Mouse (Mus musculus): ENCODE results near the gene Phkg1. TPM values are rescaled to one million over a fixed set of nuclear protein-coding genes. Genes with fewer than 3 reads are reported as not detected.
"Not testable (repeated sequence)": the region's sequence is repeated elsewhere in the genome, so short reads cannot be mapped to it uniquely, and the experiment has no call there.

Gene Phkg1
- polyA plus RNA-seq (2014; fragmentation: Nextera tagmentation; extraction: Ambion mirVana), result 0.58 and 0.92 TPM in 2 replicates

- WGBS, result 100% methylated on average over 1 of the region's 1 CpGs
- ATAC-seq (ENCODE audit: low read depth), result no peak
- H3K4me1 ChIP-seq (ENCODE audit: control insufficient read depth, insufficient read depth, low read length), result peaks cover 3% of the 10 kb centered on the region; the same call in 1 of the 2 replicates
- no peak within 1 kb of the TSS for H3K27ac ChIP-seq (ENCODE audit: low read depth, low read length)
- H3K36me3 ChIP-seq (ENCODE audit: control insufficient read depth, insufficient read depth, low read length), result peaks cover 7% of the 10 kb centered on the region; the same call in 1 of the 2 replicates
- no peaks in the 10 kb centered on the region for H3K27me3 ChIP-seq (ENCODE audit: control insufficient read depth, insufficient read depth, low read length)
- no peak within 1 kb of the TSS for H3K4me2 ChIP-seq (ENCODE audit: low read depth, low read length)
- H3K9ac ChIP-seq (replicated peaks; ENCODE audit: low read depth, low read length), result no peak within 1 kb of the TSS
- H3K4me3 ChIP-seq (ENCODE audit: low read depth, low read length), result no peak within 1 kb of the TSS
- no peaks in the 10 kb centered on the region for H3K9me3 ChIP-seq (ENCODE audit: control insufficient read depth, low read length)
These were observed at the start of gene Phkg1 for GRCm38 (mm10) chr5:129898449-129898848. Gene Phkg1 (minus strand): TSS chr5:129898549.

GRCm38 (mm10) chr5:129947528-129948033 is 49.2 kb upstream of the Phkg1 start:
- ATAC-seq (ENCODE audit: low read depth), result no peak
- Histone ChIP-seq H3K36me3 (ENCODE audit: control insufficient read depth, insufficient read depth, low read length) (0 out of 2 replicates have a peak, but pooled peaks cover 3% of the 10 kb centered on the region), H3K27me3 (ENCODE audit: control insufficient read depth, insufficient read depth, low read length) (no peaks in the 10 kb centered on the region), H3K9me3 (ENCODE audit: control insufficient read depth, low read length) (no peaks in the 10 kb centered on the region), H3K4me2 (ENCODE audit: low read depth, low read length) (no peak overlapping the region), H3K4me1 (ENCODE audit: control insufficient read depth, insufficient read depth, low read length) (peaks cover 4% of the 10 kb centered on the region; the same call in 1 of the 2 replicates), H3K27ac (ENCODE audit: low read depth, low read length) (no peak overlapping the region), H3K9ac (replicated peaks; ENCODE audit: low read depth, low read length) (no peak overlapping the region), H3K4me3 (ENCODE audit: low read depth, low read length) (no peak overlapping the region)
- 97% methylated on average over 2 of the region's 2 CpGs for WGBS

DNA sequence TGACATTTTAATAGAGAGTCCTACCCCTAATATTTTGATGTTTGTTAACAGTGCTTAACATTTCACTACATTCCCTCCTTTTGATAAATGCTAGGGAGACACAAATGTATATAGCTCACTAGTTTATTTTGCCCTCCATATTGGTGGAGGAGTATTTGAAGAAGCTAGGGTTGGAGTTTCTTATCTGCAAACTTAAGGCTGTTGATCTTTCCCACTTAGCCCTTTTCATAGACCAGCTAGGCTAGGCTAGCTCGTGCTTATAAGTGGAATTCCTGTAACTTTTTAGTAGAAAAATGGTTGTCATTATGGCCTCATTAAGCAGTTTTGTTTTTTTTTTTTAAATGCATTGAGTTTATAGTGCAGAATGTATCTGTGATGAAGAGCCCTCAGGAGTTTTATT is 45.1 kb upstream of the Phkg1 start:
- Histone ChIP-seq H3K36me3 (ENCODE audit: control insufficient read depth, insufficient read depth, low read length) (0 out of 2 replicates have a peak, but pooled peaks cover 3% of the 10 kb centered on the region), H3K9me3 (ENCODE audit: control insufficient read depth, low read length) (no peaks in the 10 kb centered on the region), H3K9ac (replicated peaks; ENCODE audit: low read depth, low read length) (no peak overlapping the region), H3K4me2 (ENCODE audit: low read depth, low read length) (no peak overlapping the region), H3K27me3 (ENCODE audit: control insufficient read depth, insufficient read depth, low read length) (no peaks in the 10 kb centered on the region), H3K4me3 (ENCODE audit: low read depth, low read length) (no peak overlapping the region), H3K4me1 (ENCODE audit: control insufficient read depth, insufficient read depth, low read length) (peaks cover 5% of the 10 kb centered on the region; the same call in 1 of the 2 replicates), H3K27ac (ENCODE audit: low read depth, low read length) (no peak overlapping the region)
- 87% methylated on average over 1 of the region's 1 CpGs for WGBS
- ATAC-seq (ENCODE audit: low read depth), result no peak

DNA sequence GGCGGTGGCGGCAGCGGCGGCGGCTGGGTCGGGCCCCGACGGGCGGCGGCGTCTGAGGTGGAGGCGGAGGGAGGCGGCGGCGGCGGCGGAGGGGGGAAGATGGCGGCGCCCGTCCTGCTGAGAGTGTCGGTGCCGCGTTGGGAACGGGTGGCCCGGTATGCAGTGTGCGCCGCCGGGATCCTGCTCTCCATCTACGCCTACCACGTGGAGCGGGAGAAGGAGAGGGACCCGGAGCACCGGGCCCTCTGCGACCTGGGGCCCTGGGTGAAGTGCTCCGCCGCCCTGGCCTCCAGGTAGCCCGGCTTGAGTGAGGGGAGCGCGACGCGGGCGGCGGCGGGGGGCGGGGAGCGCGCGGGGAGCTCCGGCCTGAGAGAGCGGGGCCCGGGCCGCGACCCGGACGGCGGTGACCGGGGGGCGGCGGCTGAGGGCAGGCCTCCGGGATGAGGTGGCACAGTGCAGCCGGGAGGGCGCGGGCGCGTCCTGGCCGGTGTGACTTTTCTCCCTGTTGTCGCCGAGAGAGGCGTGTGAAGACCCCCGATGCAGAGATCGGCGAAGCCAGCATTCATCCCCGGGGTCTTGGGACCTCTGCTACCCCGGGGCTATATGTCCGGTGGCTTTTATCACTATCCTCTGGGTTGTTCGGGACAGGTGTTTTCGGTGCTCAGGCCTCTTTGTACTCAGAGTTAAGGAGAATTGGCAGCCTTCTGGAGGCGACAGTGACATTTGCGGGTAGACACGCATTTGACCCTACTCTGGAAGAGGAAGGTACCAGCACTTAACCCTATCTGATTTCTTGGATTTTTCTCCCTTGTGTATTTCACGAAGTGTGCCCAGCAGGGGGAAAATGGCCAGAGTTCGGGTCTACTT is 44.0 kb upstream of the Phkg1 start:
- H3K36me3 ChIP-seq (ENCODE audit: control insufficient read depth, insufficient read depth, low read length); H3K4me1 ChIP-seq (ENCODE audit: control insufficient read depth, insufficient read depth, low read length); H3K27me3 ChIP-seq (ENCODE audit: control insufficient read depth, insufficient read depth, low read length); H3K9me3 ChIP-seq (ENCODE audit: control insufficient read depth, low read length): not testable (repeated sequence)
- Histone ChIP-seq H3K27ac (ENCODE audit: low read depth, low read length) (peak overlapping the region; percentile 60), H3K4me2 (ENCODE audit: low read depth, low read length) (peak overlapping the region; percentile 80), H3K4me3 (ENCODE audit: low read depth, low read length) (peak overlapping the region; percentile 69), H3K9ac (replicated peaks; ENCODE audit: low read depth, low read length) (peak overlapping the region; percentile 76)
- peak; percentile 68 for ATAC-seq (ENCODE audit: low read depth)
- 0% methylated on average over 35 of the region's 82 CpGs for WGBS

- peak within 1 kb of the TSS; percentile 76 for H3K9ac ChIP-seq (replicated peaks; ENCODE audit: low read depth, low read length)
- no peaks in the 10 kb centered on the region for H3K9me3 ChIP-seq (ENCODE audit: control insufficient read depth, low read length)
- peak within 1 kb of the TSS; percentile 69 for H3K4me3 ChIP-seq (ENCODE audit: low read depth, low read length)
- H3K4me1 ChIP-seq (ENCODE audit: control insufficient read depth, insufficient read depth, low read length), result peaks cover 5% of the 10 kb centered on the region; the same call in 1 of the 2 replicates
- WGBS, result 1% methylated on average over 42 of the region's 59 CpGs
- H3K4me2 ChIP-seq (ENCODE audit: low read depth, low read length), result peak within 1 kb of the TSS; percentile 80
- H3K36me3 ChIP-seq (ENCODE audit: control insufficient read depth, insufficient read depth, low read length), result 0 out of 2 replicates have a peak, but pooled peaks cover 3% of the 10 kb centered on the region
- H3K27me3 ChIP-seq (ENCODE audit: control insufficient read depth, insufficient read depth, low read length), result no peaks in the 10 kb centered on the region
- H3K27ac ChIP-seq (ENCODE audit: low read depth, low read length), result peak within 1 kb of the TSS; percentile 60
- peak; percentile 95 for ATAC-seq (ENCODE audit: low read depth)
These were observed 43.2 kb upstream of the Phkg1 start, which contains the start of gene Vkorc1l1 for GRCm38 (mm10) chr5:129941495-129942045. Gene Vkorc1l1 (plus strand): TSS chr5:129941970.

- ATAC-seq (ENCODE audit: low read depth), result no peak
- peak overlapping the region; percentile 69 for H3K4me3 ChIP-seq (ENCODE audit: low read depth, low read length)
- H3K4me1 ChIP-seq (ENCODE audit: control insufficient read depth, insufficient read depth, low read length), result peaks cover 5% of the 10 kb centered on the region; the same call in 1 of the 2 replicates
- 10% methylated on average over 9 of the region's 9 CpGs for WGBS
- H3K9ac ChIP-seq (replicated peaks; ENCODE audit: low read depth, low read length), result no peak overlapping the region
- peak overlapping the region; percentile 45 for H3K4me2 ChIP-seq (ENCODE audit: low read depth, low read length)
- 0 out of 2 replicates have a peak, but pooled peaks cover 3% of the 10 kb centered on the region for H3K36me3 ChIP-seq (ENCODE audit: control insufficient read depth, insufficient read depth, low read length)
- H3K9me3 ChIP-seq (ENCODE audit: control insufficient read depth, low read length), result no peaks in the 10 kb centered on the region
- peak overlapping the region; percentile 28; the same call in 1 of the 2 replicates for H3K27ac ChIP-seq (ENCODE audit: low read depth, low read length)
- H3K27me3 ChIP-seq (ENCODE audit: control insufficient read depth, insufficient read depth, low read length), result no peaks in the 10 kb centered on the region
These were observed 42.6 kb upstream of the Phkg1 start for GRCm38 (mm10) chr5:129940736-129941494.

- Histone ChIP-seq H3K9ac (replicated peaks; ENCODE audit: low read depth, low read length) (no peak overlapping the region), H3K36me3 (ENCODE audit: control insufficient read depth, insufficient read depth, low read length) (0 out of 2 replicates have a peak, but pooled peaks cover 3% of the 10 kb centered on the region), H3K4me3 (ENCODE audit: low read depth, low read length) (no peak overlapping the region), H3K4me1 (ENCODE audit: control insufficient read depth, insufficient read depth, low read length) (peaks cover 5% of the 10 kb centered on the region; the same call in 1 of the 2 replicates), H3K4me2 (ENCODE audit: low read depth, low read length) (no peak overlapping the region), H3K9me3 (ENCODE audit: control insufficient read depth, low read length) (no peaks in the 10 kb centered on the region), H3K27ac (ENCODE audit: low read depth, low read length) (no peak overlapping the region), H3K27me3 (ENCODE audit: control insufficient read depth, insufficient read depth, low read length) (no peaks in the 10 kb centered on the region)
- 76% methylated on average over 2 of the region's 2 CpGs for WGBS
- no peak for ATAC-seq (ENCODE audit: low read depth)
These were observed 41.9 kb upstream of the Phkg1 start for GRCm38 (mm10) chr5:129940281-129940680.

- Histone ChIP-seq H3K9ac (replicated peaks; ENCODE audit: low read depth, low read length) (no peak overlapping the region), H3K4me2 (ENCODE audit: low read depth, low read length) (no peak overlapping the region), H3K4me3 (ENCODE audit: low read depth, low read length) (no peak overlapping the region), H3K36me3 (ENCODE audit: control insufficient read depth, insufficient read depth, low read length) (no peaks in the 10 kb centered on the region), H3K9me3 (ENCODE audit: control insufficient read depth, low read length) (no peaks in the 10 kb centered on the region), H3K27ac (ENCODE audit: low read depth, low read length) (no peak overlapping the region), H3K27me3 (ENCODE audit: control insufficient read depth, insufficient read depth, low read length) (no peaks in the 10 kb centered on the region), H3K4me1 (ENCODE audit: control insufficient read depth, insufficient read depth, low read length) (no peaks in the 10 kb centered on the region)
- WGBS, result 50% methylated on average over 4 of the region's 4 CpGs
- no peak for ATAC-seq (ENCODE audit: low read depth)
These were observed 38.6 kb upstream of the Phkg1 start for GRCm38 (mm10) chr5:129936941-129937340.

Measured in neural tube, embryonic 14.5 days (tissue).